Mouse (Mus musculus): Measurements from ENCODE around the gene Zfp942. TPM values are rescaled to one million over a fixed set of nuclear protein-coding genes. Genes with fewer than 3 reads are reported as not detected.

Gene Zfp942
- 24.4 TPM for polyA plus RNA-seq (2017; shearing (Covaris generic))

DNA sequence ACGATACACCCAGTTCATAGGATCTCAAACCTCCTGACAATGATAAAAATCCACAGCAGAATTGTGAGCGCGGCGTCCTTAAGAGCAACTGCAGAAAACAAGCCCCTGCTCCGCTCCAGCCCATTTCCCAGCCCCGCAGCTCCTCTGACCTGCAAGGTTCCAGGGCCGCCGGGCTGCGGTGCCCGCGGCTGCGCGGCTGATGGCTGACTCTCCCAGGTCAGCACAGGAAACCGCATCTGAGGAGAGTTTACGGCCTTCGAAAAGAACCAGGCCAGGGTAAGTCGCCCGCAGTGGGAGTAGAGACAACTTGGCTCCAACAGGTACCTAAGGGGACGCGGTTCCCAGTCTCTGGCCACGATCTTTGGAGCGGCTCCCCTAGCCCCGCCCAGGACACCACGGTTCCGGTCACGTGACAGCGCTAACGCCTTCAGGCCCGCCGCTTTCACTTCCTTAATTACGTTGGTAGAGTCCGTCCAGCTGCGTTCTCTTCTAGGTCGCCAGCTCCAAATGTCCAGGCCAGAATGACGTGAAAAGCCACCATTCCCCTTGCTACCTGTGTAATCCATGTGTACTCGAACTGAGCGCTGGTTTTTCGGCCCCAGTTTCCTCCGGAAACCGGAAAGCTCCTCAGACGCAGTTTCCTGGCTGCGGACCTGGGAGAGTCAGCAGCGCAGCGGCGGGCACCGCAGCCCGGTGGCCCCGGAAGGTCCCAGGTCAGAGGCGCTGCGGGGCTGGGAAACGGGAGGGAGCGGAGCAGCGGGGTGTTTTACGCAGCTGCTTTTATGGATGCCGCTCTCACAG lies at the start of gene Zfp942, which contains the start of gene Zfp943:
Zfp942 (minus strand) TSS at position 358 of the 801 bp plus-strand sequence.
Zfp943 (plus strand) TSS at position 446 of the 801 bp plus-strand sequence.

DNA sequence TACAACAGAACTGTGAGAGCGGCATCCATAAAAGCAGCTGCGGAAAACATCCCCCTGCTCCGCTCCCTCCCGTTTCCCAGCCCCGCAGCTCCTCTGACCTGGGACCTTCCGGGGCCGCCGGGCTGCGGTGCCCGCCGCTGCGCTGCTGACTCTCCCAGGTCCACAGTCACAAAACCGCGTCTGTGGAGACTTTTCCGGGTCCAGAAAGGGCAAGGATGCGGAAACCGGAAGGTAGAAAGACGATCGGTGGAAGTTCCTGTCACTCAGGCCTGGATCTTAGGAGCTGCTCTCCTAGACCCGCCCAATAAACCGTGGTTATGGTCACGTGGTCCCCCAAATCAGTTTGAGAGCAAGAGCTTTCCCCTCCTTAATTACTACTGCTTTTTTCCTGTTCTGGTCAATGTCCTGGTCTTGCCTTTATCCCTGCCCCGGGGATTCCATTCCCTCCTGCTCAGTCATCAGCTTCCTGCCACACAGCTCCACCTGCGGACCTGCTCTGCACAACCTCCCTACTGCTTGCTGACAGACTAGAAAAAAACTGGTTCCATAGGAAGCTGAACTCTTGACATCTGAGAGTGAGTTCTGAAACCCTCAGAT lies 52.7 kb downstream of the Zfp942 start, which contains the start of gene Zfp995:
Zfp995 (minus strand) TSS at position 471 of the 597 bp plus-strand sequence.

Other genes starting within 250 kb of the Zfp942 start
- 0.40 TPM for gene Zfp229, start 231.7 kb downstream of the Zfp942 start, polyA plus RNA-seq (2017; shearing (Covaris generic))
- 0.32 TPM for gene Zfp820, start 116.7 kb downstream of the Zfp942 start, polyA plus RNA-seq (2017; shearing (Covaris generic))
- 8.0 TPM for gene Zfp995, start 52.5 kb downstream of the Zfp942 start, polyA plus RNA-seq (2017; shearing (Covaris generic))
- gene Zfp943, start 88 bp upstream of the Zfp942 start, polyA plus RNA-seq (2017; shearing (Covaris generic)): 10.5 TPM
- 0.22 TPM for gene Zfp947, start 203.7 kb upstream of the Zfp942 start, polyA plus RNA-seq (2017; shearing (Covaris generic))

All from naive thymus-derived CD4-positive, alpha-beta T cell, adult 5 months (primary cell).